Mouse (Mus musculus): ENCODE results near the gene Cpsf3. TPM values are rescaled to one million over a fixed set of nuclear protein-coding genes. Genes with fewer than 3 reads are reported as not detected.

Cpsf3 gene
- total and polyA plus RNA-seq, 3 experiments = 79.8 to 159 (median 117) TPM

DNA sequence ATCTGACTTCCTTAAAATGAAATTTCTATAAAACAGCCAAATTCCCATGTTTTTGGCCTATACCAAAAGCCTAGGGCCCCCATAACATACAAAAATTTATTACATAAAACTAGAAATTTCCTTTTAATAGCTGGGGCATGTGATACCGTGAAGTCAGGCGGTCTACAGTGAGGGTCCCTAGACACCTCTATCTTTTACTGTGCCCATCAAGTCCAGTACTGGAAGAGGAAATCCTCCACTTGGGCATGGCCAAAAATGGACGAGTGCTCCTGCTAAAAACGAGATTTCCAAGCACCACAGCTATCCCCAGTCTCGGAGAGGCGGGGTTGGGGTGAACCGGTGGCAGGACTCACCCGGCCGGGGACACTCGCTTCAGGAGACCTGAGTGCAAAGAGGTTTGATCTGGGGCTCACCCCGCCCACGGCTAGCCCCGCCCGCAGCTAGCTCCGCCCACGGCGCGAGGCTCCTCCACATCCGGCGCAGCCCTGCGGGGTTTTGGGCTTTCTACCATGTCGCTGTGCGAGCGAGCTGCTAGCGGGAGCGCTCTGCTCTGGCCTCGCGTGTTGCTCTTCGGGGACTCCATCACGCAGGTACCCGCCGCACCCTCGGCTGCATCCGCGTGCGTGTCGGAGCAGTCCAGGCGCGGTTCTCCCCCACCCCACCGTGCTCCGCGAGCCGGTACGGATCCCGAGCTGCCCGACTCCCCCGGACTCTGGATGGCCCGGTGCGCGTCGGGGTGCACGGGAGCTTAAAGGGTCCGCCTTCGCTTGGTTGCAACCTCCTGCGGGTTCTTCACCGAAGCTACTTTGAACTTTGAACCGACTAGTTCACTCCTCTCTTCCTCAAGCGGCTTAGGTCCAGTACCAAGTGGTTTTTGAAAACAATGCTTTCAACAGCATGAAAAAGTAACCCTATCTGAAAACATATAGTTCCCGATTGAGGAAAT lies 31.0 kb downstream of the Cpsf3 start, which contains the start of gene Iah1:
Gene Iah1, plus strand, starts transcription at position 467 of the 946 bp plus-strand sequence.
- Histone ChIP-seq H3K79me2 (replicated peaks; ENCODE audit: control insufficient read depth, extremely low read depth, insufficient read depth, poor library complexity, severe bottlenecking) (peaks cover 9% of the 10 kb centered on the region), H3K36me3 (replicated peaks in 1 of 2; ENCODE audit: control insufficient read depth in 1 of 2, insufficient read depth in 1 of 2, low read length in 1 of 2) (peaks cover 51 to 75% of the 10 kb centered on the region in 2 experiments), H3K27ac (ENCODE audit: insufficient read depth, low read depth) (peak within 1 kb of the TSS; percentile 64), H3K9me3 (replicated peaks; ENCODE audit: low read length) (no peaks in the 10 kb centered on the region), H3K4me2 (ENCODE audit: insufficient read depth, low read depth, poor library complexity, severe bottlenecking) (peak within 1 kb of the TSS; percentile 89), H3K27me3 (replicated peaks) (no peaks in the 10 kb centered on the region), H3K4me1 (ENCODE audit: control insufficient read depth in 1 of 2, insufficient read depth in 2 of 2) (peaks cover 3 to 25% of the 10 kb centered on the region in 2 experiments), H3K4me3 (replicated peaks in 1 of 3; ENCODE audit: low read depth in 2 of 3, low read length in 2 of 3, poor library complexity in 1 of 3) (peak within 1 kb of the TSS; percentile 78 to 93 (median 86)), H3K9ac (ENCODE audit: insufficient read depth, low read depth) (peak within 1 kb of the TSS; percentile 67)
- in situ Hi-C loops (cut with MboI; ENCODE audit: low pct_ligation_motif_present, low pct_unique_long_range_greater_than_20kb, low sequenced_read_pairs) = no loop called here
- DNase-seq (ENCODE audit: extremely low read depth) = peak; percentile 84
- dilution Hi-C loops (cut with MboI; ENCODE audit: extremely low pct_ligation_motif_present, extremely low pct_unique_long_range_greater_than_20kb, low sequenced_read_pairs) = no loop called here
- peak; percentile 46 for TF ChIP-seq HCFC1 (IDR thresholded peaks at IDR 0.05; ENCODE audit: low read depth, low read length)
- peak; percentile 94 for TF ChIP-seq POLR2A (IDR thresholded peaks at IDR 0.05; ENCODE audit: low read depth, low read length)
- no peak for TF ChIP-seq SMC3 (IDR thresholded peaks at IDR 0.05; ENCODE audit: low read depth, low read length)
- peak; percentile 73 for TF ChIP-seq MXI1 (IDR thresholded peaks at IDR 0.05; ENCODE audit: low read depth, low read length)
- TF ChIP-seq TCF12 (IDR thresholded peaks at IDR 0.05; ENCODE audit: low read depth, low read length) = peak; percentile 85
- no peak for TF ChIP-seq EP300 (IDR thresholded peaks at IDR 0.05; ENCODE audit: low read length)
- TF ChIP-seq UBTF (IDR thresholded peaks at IDR 0.05; ENCODE audit: low read depth, low read length) = 0 out of 2 replicates have a peak, but pooled peaks have one; percentile 84
- TF ChIP-seq IRF4 (IDR thresholded peaks at IDR 0.05; ENCODE audit: low read depth, low read length) = no peak; the same call in 1 of the 2 replicates
- no peak for TF ChIP-seq USF2 (conservative IDR thresholded peaks at IDR 0.05; ENCODE audit: low read depth, low read length)
- TF ChIP-seq TBP (conservative IDR thresholded peaks at IDR 0.05; ENCODE audit: low read depth, low read length) = peak; percentile 78
- TF ChIP-seq SIN3A (IDR thresholded peaks at IDR 0.05; ENCODE audit: low read length) = peak; percentile 51; the same call in 1 of the 2 replicates
- peak; percentile 36; the same call in 1 of the 2 replicates for TF ChIP-seq NRF1 (IDR thresholded peaks at IDR 0.05; ENCODE audit: low read depth, low read length)
- no peak for TF ChIP-seq BHLHE40 (IDR thresholded peaks at IDR 0.05; ENCODE audit: low read depth, low read length)
- 0 out of 2 replicates have a peak, but pooled peaks have one; percentile 25 for TF ChIP-seq CHD2 (IDR thresholded peaks at IDR 0.05; ENCODE audit: low read length)
- no peak for TF ChIP-seq ZC3H11A (IDR thresholded peaks at IDR 0.05; ENCODE audit: low read depth, low read length)
- TF ChIP-seq ELF1 (IDR thresholded peaks at IDR 0.05; ENCODE audit: low read depth, low read length) = peak; percentile 6; the same call in 1 of the 2 replicates
- TF ChIP-seq RAD21 (IDR thresholded peaks at IDR 0.05; ENCODE audit: low read depth, low read length) = no peak
- peak; percentile 84 for TF ChIP-seq ZMIZ1 (IDR thresholded peaks at IDR 0.05; ENCODE audit: low read depth, low read length)
- peak; percentile 93 for TF ChIP-seq NELFE (IDR thresholded peaks at IDR 0.05; ENCODE audit: low read depth, low read length)
- peak; percentile 7; the same call in 1 of the 2 replicates for TF ChIP-seq MYC (IDR thresholded peaks at IDR 0.05; ENCODE audit: low read depth, low read length)
- TF ChIP-seq POLR2AphosphoS2 (IDR thresholded peaks at IDR 0.05; ENCODE audit: low read depth, low read length) = peak; percentile 94; the same call in 1 of the 2 replicates
- TF ChIP-seq MEF2A (IDR thresholded peaks at IDR 0.05; ENCODE audit: borderline replicate concordance, low read depth, low read length) = peak; percentile 29
